Mouse (Mus musculus) CH12.LX (cell line): ENCODE data around the gene Kcnh6. TPM values are rescaled to one million over a fixed set of nuclear protein-coding genes. Genes with fewer than 3 reads are reported as not detected.

Experiments used
- DNase-seq: peaks from one replicate; pipeline ENCODE4 v3.0.0-alpha.2; 2013; ENCODE audit errors: extremely low read depth
- H3K27ac ChIP-seq: 2 replicates; pipeline ENCODE4 v1.5.1; 2012; ENCODE audit warnings: low read depth, mild to moderate bottlenecking, control low read depth, moderate library complexity; ENCODE audit not compliant: insufficient read depth
- H3K27me3 ChIP-seq: replicated peaks from 2 replicates; pipeline ENCODE3; 2012; ENCODE audit warnings: inconsistent platforms
- H3K36me3 ChIP-seq, 2 experiments: replicated peaks in 1 of 2; 2 replicates each; pipeline versions ENCODE3 to v1.6.1; 2012; ENCODE audit warnings: inconsistent platforms in 1 of 2, low read length in 1 of 2, mild to moderate bottlenecking in 1 of 2, mixed read lengths in 1 of 2, moderate library complexity in 1 of 2; ENCODE audit not compliant: control insufficient read depth in 1 of 2, insufficient read depth in 1 of 2
- H3K4me1 ChIP-seq, 2 experiments: 2 replicates each; pipeline ENCODE4 v1.6.1; 2012; ENCODE audit warnings: inconsistent platforms in 1 of 2, moderate library complexity in 1 of 2; ENCODE audit not compliant: insufficient read depth in 2 of 2, control insufficient read depth in 1 of 2
- H3K4me2 ChIP-seq: 2 replicates; pipeline ENCODE4 v1.6.1; 2012; ENCODE audit warnings: low read depth, mild to moderate bottlenecking, control low read depth; ENCODE audit not compliant: poor library complexity, insufficient read depth, severe bottlenecking
- H3K4me3 ChIP-seq, 3 experiments: fragments of 150-350 bp in 1 of 3; sonication (generic) in 1 of 3; replicated peaks in 1 of 3; 2 replicates each; pipeline versions ENCODE3 to v1.5.1; 2011 to 2012; ENCODE audit warnings: low read depth in 2 of 3, low read length in 2 of 3, mild to moderate bottlenecking in 2 of 3, moderate library complexity in 2 of 3, control low read depth in 1 of 3, improper control_type of control experiment in 1 of 3, inconsistent platforms in 1 of 3, mixed read lengths in 1 of 3; ENCODE audit not compliant: poor library complexity in 1 of 3
- H3K79me2 ChIP-seq: replicated peaks from 2 replicates; pipeline ENCODE4 v1.6.1; 2012; ENCODE audit warnings: mild to moderate bottlenecking, moderate library complexity; ENCODE audit not compliant: control insufficient read depth, poor library complexity, insufficient read depth, severe bottlenecking; ENCODE audit errors: extremely low read depth
- H3K9ac ChIP-seq: 2 replicates; pipeline ENCODE4 v1.6.1; 2012; ENCODE audit warnings: low read depth, mild to moderate bottlenecking, control low read depth, moderate library complexity; ENCODE audit not compliant: insufficient read depth
- H3K9me3 ChIP-seq: replicated peaks from 2 replicates; pipeline ENCODE3; 2012; ENCODE audit warnings: low read length, inconsistent platforms, mixed read lengths
- BHLHE40 ChIP-seq: IDR thresholded peaks from 2 replicates; pipeline ENCODE4 v1.6.1; 2011; ENCODE audit warnings: mild to moderate bottlenecking, low read depth, low read length, improper control_type of control experiment
- CHD2 ChIP-seq: IDR thresholded peaks from 2 replicates; pipeline ENCODE4 v1.6.1; 2011; ENCODE audit warnings: low read length, improper control_type of control experiment
- JUND ChIP-seq: conservative IDR thresholded peaks from 2 replicates; pipeline ENCODE4 v1.6.1; 2011; ENCODE audit warnings: low read depth, low read length, improper control_type of control experiment
- KAT2A ChIP-seq: IDR thresholded peaks from 2 replicates; pipeline ENCODE4 v1.6.1; 2012; ENCODE audit warnings: low read length, improper control_type of control experiment, inconsistent platforms; ENCODE audit not compliant: insufficient replicate concordance
- MAFK ChIP-seq: IDR thresholded peaks from 2 replicates; pipeline ENCODE4 v1.6.1; 2011; ENCODE audit warnings: low read length, improper control_type of control experiment; ENCODE audit not compliant: insufficient replicate concordance
- MAZ ChIP-seq: IDR thresholded peaks from 2 replicates; pipeline ENCODE4 v1.6.1; 2012; ENCODE audit warnings: low read depth, mild to moderate bottlenecking, inconsistent platforms, low read length, improper control_type of control experiment, moderate library complexity
- MEF2A ChIP-seq: IDR thresholded peaks from 2 replicates; pipeline ENCODE4 v1.6.1; 2014; ENCODE audit warnings: low read depth, mild to moderate bottlenecking, inconsistent platforms, low read length, improper control_type of control experiment, borderline replicate concordance
- MYC ChIP-seq: IDR thresholded peaks from 2 replicates; pipeline ENCODE4 v1.6.1; 2011; ENCODE audit warnings: low read depth, mild to moderate bottlenecking, improper control_type of control experiment, low read length
- NELFE ChIP-seq: IDR thresholded peaks from 2 replicates; pipeline ENCODE4 v1.6.1; 2011; ENCODE audit warnings: low read depth, low read length, improper control_type of control experiment
- PAX5 ChIP-seq: IDR thresholded peaks from 2 replicates; pipeline ENCODE4 v1.6.1; 2012; ENCODE audit warnings: low read length, inconsistent platforms, mixed read lengths
- POLR2AphosphoS2 ChIP-seq: IDR thresholded peaks from 2 replicates; pipeline ENCODE4 v1.6.1; 2011; ENCODE audit warnings: low read depth, low read length, improper control_type of control experiment
- RCOR1 ChIP-seq: conservative IDR thresholded peaks from 2 replicates; pipeline ENCODE4 v1.6.1; 2012; ENCODE audit warnings: low read depth, mild to moderate bottlenecking, inconsistent platforms, low read length, improper control_type of control experiment
- SMC3 ChIP-seq: IDR thresholded peaks from 2 replicates; pipeline ENCODE4 v1.6.1; 2011; ENCODE audit warnings: low read depth, low read length, improper control_type of control experiment
- TBP ChIP-seq: conservative IDR thresholded peaks from 2 replicates; pipeline ENCODE4 v1.6.1; 2011; ENCODE audit warnings: low read depth, low read length, improper control_type of control experiment
- TCF12 ChIP-seq: IDR thresholded peaks from 2 replicates; pipeline ENCODE4 v1.6.1; 2014; ENCODE audit warnings: low read depth, mild to moderate bottlenecking, inconsistent platforms, low read length, improper control_type of control experiment
- USF2 ChIP-seq: conservative IDR thresholded peaks from 2 replicates; pipeline ENCODE4 v1.6.1; 2011; ENCODE audit warnings: low read depth, low read length, improper control_type of control experiment
- ZMIZ1 ChIP-seq: IDR thresholded peaks from 2 replicates; pipeline ENCODE4 v1.6.1; 2012; ENCODE audit warnings: low read depth, mild to moderate bottlenecking, inconsistent platforms, low read length, improper control_type of control experiment
- ZNF384 ChIP-seq: IDR thresholded peaks from 2 replicates; pipeline ENCODE4 v1.6.1; 2012; ENCODE audit warnings: low read depth, low read length, improper control_type of control experiment, inconsistent platforms
- dilution Hi-C: fragments of 300-500 bp; cut with MboI; formaldehyde crosslinking; loops from 2 replicates; pipeline ENCODE4 v1.14.3; 2020; ENCODE audit warnings: low sequenced_read_pairs; ENCODE audit not compliant: extremely low pct_unique_long_range_greater_than_20kb, extremely low pct_ligation_motif_present
- in situ Hi-C: fragments of 300-500 bp; cut with MboI; formaldehyde crosslinking; loops from 3 replicates; pipeline ENCODE4 v1.14.3; 2019; ENCODE audit warnings: low sequenced_read_pairs, low pct_ligation_motif_present, low pct_unique_long_range_greater_than_20kb, mixed read lengths
- polyA plus RNA-seq: library from polyadenylated mRNA; unstranded; fragments of >175 nt; gene quantifications from 2 replicates; pipeline ENCODE4 v1.2.1, GENCODE M21; 2012; ENCODE audit warnings: low read depth; ENCODE audit not compliant: insufficient read length
- total RNA-seq, 2 experiments: library from RNA; depleted of rRNA; stranded (reverse); fragments of 300-350 nt in 1 of 2; fragments of >200 nt in 1 of 2; gene quantifications; 2 replicates each; pipeline ENCODE4 v1.2.3; 2012 to 2014

Gene Kcnh6
- total and polyA plus RNA-seq, 3 experiments, result 0.19 to 0.25 TPM; not detected in 1

DNA sequence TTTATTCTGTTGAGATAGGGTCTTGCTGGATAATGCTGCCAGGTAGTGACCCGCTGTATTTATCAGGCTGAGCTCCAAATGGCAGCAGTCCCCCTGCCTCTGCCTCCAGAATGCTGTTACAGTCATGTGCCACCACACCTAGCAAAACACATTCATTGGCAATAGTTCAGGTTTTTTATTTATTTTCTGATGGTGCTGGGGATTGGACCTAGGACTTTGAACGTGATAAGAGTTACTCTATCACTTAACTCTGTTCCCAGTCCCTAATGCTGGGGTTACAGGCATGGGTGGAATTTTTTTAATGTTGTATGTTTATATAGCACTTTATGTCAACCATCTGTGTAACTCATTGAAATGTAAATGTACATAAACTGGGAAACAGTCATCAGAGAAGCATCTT, 46.0 kb downstream of the Kcnh6 start:
- H3K36me3 ChIP-seq, result peaks cover 83 to 97% of the 10 kb centered on the region in 2 experiments
- no peaks in the 10 kb centered on the region for H3K79me2 ChIP-seq
- H3K9ac ChIP-seq, result no peak overlapping the region
- no peak overlapping the region for H3K27ac ChIP-seq
- no peak for DNase-seq
- dilution Hi-C loops (loop anchor here (25.0 kb wide), 1 partner anchor 117 kb away; no protein-coding TSS in a partner anchor), in situ Hi-C loops (no loop called here)
- H3K9me3 ChIP-seq, result no peaks in the 10 kb centered on the region
- TF ChIP-seq ZMIZ1 (no peak), BHLHE40 (no peak), MYC (no peak), JUND (no peak), ZNF384 (no peak), TCF12 (no peak), NELFE (no peak), CHD2 (no peak), MAFK (no peak), RCOR1 (no peak), POLR2AphosphoS2 (no peak), MAZ (no peak), MEF2A (no peak), PAX5 (no peak), SMC3 (no peak), KAT2A (no peak)
- H3K4me3 ChIP-seq, result no peak overlapping the region
- no peaks in the 10 kb centered on the region for H3K27me3 ChIP-seq
- H3K4me2 ChIP-seq, result no peak overlapping the region
- H3K4me1 ChIP-seq, result no peaks in the 10 kb centered on the region

DNA sequence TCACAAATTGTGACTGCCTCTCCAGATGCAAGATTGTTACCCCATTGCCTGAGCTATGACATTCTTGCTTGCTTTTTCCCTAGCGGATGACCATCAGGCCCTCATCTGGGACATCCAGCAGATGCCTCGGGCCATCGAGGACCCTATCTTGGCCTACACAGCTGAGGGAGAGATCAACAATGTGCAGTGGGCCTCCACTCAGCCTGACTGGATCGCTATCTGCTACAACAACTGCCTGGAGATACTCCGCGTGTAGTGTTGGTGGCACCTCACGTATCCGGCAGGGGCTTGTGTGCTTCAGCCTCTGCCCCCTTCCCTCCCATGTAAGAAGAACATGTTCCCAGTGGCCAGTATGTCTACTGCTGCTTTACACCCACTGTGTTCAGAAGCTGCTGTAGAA, 46.7 kb downstream of the Kcnh6 start:
- Histone ChIP-seq H3K9me3 (no peaks in the 10 kb centered on the region), H3K4me1 (no peaks in the 10 kb centered on the region), H3K9ac (no peak overlapping the region), H3K4me2 (no peak overlapping the region), H3K79me2 (no peaks in the 10 kb centered on the region), H3K36me3 (peaks cover 80 to 97% of the 10 kb centered on the region in 2 experiments), H3K4me3 (no peak overlapping the region), H3K27me3 (no peaks in the 10 kb centered on the region), H3K27ac (no peak overlapping the region)
- dilution Hi-C loops, result loop anchor here (25.0 kb wide), 1 partner anchor 117 kb away; no protein-coding TSS in a partner anchor
- no peak for DNase-seq
- no peak for TF ChIP-seq TBP
- TF ChIP-seq USF2, result no peak
- TF ChIP-seq MEF2A, result no peak
- in situ Hi-C loops, result no loop called here
